Mouse (Mus musculus) urinary bladder, postnatal 25 days (tissue): Measurements from ENCODE around the gene Creld2.
"Not testable (repeated sequence)": the region's sequence is repeated elsewhere in the genome, so short reads cannot be mapped to it uniquely, and the experiment has no call there.

Experiments
- DNase-seq: peaks from one replicate; pipeline ENCODE4 v3.0.0; 2022; ENCODE audit warnings: low spot score

Gene Creld2

DNA sequence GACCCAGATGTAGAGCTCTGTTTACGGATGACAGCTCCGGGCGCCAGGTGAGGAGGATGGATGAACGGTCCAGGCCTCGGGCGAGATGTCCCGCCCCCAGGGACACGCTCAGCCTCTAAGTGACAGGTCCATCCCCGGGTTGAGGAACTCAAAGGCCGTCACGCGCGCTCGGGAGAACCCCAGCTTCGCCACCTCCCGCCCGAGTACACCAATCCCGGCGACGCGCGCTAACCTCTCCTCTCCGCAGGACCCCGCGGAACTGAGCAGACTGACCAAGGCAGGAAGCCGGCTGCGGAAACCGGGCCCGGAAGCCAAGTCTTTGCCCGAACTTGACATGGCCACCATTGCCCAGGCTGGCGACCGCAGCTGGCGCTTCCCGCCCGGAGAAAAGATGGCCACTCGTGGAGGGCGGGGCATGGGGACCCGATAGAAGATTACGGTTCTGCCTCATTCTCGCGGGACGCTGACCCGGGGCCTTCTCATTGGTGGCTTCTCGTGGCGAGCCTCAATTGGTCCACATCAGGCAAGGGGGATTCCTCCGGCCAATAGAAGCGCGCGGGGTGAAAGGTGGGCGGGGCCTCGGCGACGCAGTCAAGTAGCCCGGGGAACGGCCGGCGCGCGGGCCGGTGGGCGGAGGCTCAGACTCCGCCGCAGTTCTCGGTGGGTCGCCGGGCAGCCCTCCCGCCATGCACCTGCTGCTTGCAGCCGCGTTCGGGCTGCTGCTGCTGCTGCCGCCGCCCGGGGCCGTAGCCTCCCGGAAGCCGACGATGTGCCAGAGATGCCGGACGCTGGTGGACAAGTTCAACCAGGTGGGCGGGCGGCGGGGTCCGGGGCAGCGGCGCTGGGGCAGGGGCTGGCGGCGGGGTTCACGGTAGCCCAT is at the start of gene Creld2, which contains the start of gene Alg12:
Gene Creld2 (plus strand): TSS at position 621 of the 880 bp plus-strand sequence.
Gene Alg12 (minus strand): TSS at position 293 of the 880 bp plus-strand sequence.
- peak; percentile 98 for DNase-seq

DNA sequence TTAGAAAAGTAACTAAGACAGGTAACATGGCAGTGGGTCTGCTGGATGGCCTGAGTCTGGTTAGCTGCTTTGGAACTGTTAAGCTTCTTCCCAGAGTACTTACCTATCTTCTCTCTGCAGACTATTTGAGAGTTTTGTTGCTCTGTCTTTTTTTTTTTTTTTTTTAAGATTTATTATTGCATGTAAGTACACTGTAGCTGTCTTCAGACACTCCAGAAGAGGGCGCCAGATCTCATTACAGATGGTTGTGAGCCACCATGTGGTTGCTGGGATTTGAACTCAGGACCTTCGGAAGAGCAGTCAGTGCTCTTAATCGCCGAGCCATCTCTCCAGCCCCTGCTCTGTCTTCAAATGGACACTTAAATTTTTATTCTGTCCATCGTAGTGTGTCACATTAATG is 44.8 kb upstream of the Creld2 start:
- DNase-seq = not testable (repeated sequence)

DNA sequence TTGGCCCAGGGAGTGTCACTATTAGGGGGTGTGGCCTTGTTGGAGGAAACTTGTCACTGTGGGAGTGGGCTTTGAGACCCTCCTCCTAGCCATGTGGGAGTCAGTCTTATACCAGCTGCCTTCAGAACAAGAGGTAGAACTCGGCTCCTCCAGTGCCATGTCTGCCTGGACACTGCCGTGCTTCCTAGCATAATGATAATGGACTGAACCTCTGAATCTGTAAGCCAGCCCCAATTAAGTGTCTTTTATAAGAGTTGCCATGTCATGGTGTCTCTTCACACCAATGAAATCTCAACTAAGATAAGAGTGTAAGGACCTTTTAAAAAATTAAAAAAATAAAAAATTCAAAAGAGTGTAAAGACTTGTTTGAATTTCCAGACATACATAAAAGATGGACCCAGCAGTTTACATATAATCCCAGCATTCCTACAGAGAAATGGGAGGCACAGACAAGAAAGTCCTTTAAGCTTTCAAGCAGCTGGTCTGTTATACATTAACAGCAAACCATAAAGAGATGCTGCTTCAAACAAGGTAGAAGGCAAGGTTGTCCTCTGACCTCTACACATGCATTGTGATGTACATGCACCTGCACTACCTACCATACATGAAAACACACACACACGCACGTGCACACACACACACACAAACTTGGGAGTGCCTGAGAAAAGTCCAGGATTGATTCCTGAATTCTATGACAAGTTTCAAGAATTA is 27.2 kb upstream of the Creld2 start:
- DNase-seq = no peak

DNA sequence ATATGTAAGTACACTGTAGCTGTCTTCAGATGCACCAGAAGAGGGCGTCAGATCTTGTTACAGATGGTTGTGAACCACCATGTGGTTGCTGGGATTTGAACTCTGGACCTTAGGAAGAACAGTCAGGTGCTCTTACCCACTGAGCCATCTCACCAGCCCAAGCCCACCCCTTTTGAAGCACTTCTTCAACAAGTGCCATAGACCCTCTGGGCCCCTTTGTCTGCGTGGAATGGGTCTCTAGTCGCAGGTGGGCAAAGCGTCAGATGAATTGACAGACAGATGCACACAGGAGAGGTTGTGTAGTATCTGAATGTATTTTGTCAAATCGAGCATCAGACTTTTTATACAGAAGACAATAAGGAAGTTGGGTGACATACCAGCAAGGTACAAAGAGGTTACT is 24.7 kb upstream of the Creld2 start:
- not testable (repeated sequence) for DNase-seq

DNA sequence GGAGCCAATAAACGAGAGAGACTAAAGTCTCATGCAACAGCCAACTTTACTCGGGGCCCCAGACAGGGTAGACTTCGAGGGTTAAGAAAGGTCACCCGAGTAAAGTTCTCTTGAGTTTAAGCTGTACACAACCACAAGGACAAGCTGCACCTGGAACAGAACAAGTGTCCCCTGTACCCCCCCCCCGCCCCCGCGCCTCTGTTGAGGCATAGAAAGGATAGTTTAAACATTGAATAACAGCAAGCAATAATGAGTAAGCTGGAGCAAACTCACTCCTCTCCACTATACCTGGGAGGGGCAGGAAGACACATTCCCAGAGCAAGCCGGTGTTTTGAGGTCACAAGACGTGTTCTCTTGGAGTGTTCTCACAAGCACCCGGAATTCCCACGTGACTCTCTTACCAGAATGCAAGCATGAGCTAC is 19.5 kb upstream of the Creld2 start:
- no peak for DNase-seq

DNA sequence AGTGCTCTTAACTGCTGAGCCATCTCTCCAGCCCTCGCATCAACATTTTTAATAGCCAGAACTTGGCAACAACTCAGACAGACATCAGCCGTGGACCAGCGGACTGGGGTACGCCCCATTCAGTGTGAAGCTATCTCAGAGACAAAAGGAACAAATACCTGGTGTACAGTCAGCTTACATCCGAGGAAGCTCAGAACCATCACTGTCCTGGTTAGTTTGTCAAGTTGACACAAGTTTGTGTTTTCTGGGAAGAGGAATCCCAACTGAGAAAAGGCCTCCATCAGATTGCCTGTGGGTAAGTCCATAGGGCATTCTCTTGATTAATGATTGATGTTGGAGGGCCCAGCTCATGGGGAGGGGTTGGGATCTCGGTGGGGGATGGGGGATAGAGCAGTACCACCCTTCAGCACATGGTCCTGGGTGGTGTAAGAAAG is 18.5 kb upstream of the Creld2 start:
- no peak for DNase-seq

DNA sequence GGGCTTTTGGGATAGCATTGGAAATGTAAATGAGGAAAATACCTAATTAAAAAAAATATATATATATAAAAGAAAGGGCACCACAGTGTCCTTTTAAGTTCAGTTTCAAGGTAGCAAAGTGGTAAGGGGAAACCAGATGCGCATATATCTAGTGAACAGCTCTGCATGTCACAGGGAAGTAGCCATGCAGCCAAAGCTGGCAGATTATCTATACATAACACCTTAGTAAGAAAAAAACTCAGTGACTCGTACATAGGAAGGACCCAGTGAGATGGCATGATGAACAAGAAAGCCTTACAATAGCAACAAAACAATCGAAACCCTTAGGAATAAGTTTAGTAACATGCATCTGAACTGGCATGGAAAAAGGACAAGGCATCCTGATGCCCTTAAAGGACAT is 17.5 kb upstream of the Creld2 start:
- no peak for DNase-seq

DNA sequence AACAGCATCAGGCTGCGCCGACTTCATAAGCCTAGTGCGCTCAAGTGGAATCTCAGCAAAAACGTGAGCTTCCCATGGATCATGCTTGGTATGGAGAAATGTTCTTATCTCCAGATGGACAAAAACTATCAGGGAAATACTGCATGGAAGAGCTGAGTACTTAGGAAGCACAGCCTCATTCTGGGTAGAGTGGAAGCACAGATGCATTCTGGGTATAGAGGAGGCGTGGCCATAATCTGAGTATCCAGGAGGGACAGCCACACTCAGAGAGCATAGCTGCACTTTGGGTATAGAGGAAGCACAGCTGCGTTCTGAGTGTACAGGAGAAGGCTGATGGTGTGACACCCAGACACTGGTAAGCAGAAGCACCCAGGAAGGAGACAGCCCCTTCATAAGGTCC is 17.1 kb upstream of the Creld2 start:
- no peak for DNase-seq

DNA sequence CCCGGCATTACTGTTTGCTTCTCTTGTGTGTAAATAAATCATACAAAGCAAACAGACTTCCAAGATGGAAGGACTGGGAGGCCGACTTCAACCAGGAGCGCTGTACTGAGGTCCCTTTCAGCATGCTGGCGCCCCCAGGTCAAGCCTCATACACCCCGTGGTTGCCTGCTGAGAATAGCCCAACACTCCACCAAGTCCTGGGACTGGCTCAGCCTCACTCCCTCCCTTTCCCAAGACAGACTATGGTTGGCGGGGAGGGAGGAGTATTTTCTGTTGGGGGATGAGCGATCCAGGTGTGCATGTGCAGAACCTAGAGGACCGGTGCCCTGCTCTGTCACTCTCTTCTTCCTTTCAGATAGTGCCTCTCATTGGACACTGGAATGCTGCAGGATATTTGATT is 11.3 kb upstream of the Creld2 start:
- DNase-seq = no peak

DNA sequence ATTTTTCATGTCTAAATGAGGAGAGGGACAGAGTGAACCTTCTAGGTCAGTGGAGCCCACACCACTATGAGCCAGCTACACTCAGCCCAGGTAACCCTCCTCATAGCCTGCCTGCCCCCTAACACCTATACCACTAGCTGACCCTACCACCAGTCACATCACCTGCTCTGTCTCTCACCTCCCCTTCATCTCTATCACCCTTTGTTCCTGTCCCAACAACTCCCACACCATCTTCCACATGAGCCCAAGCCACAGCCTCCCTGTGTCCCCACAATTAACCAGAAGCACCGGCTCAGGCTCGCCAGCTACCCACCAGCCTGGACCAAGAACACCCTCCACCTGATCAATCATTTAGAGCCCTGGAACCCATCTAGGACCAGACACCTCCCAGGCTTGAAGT is 9.1 kb upstream of the Creld2 start:
- no peak for DNase-seq

DNA sequence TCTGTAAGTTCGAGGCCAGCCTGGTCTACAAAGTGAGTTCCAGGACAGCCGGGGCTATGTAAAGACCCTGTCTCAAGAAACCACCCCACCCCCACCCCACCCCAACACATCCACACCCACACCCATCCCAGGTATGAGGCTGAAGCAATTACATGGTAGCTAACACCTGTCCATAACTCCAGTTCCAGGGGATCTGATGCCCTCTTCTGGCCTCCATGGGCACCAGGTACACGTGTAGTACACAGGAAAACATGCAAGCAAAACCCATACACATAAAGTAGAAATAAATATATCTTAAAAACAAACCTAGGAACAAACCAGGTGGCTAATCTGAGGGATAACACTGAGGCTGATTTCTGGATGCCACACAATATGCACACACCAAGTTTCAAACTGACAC is 6.2 kb upstream of the Creld2 start:
- DNase-seq = no peak

DNA sequence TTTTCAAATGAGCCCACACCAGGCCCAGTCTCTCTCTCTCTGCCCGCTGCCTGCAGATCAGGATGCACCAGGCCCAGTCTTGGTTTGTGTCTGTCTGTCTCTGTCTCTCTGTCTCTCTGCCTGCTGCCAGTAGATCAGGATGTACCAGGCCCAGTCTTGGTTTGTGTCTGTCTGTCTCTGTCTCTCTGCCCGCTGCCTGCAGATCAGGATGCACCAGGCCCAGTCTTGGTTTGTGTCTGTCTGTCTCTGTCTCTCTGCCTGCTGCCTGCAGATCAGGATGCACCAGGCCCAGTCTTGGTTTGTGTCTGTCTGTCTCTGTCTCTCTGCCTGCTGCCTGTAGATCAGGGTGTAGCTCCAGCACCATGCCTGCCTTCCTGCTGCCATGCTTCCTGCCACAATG is 5.6 kb upstream of the Creld2 start:
- not testable (repeated sequence) for DNase-seq

DNA sequence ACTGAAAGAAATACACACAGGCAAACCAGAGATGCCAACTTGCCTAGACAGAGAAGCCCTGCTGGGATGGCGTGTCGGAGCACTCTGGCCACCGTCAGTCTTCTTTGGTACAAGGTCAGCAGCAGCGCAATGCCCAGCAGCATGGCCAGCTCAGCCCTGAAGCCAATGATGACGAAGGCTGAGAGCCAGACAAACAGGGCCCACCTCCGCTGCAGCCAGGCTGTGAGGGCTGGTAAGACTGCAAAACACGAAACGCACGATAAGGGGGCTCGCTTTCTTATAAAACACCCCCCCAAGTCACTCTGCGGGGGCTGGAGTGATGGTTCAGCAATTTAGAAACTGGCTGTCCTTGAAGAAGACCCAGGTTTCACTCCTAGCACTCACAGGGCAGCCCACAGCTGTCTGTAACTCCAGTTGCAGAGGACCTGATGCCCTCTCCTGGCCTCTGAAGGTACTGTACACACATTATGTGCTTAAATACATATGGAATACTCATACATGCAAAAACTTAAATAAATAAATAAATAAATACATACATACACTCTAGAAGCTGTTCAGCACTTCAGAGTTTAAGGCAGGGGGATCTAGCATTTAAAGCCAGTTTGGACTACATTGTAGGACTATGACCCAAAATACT is 4.9 kb upstream of the Creld2 start:
- no peak for DNase-seq

DNA sequence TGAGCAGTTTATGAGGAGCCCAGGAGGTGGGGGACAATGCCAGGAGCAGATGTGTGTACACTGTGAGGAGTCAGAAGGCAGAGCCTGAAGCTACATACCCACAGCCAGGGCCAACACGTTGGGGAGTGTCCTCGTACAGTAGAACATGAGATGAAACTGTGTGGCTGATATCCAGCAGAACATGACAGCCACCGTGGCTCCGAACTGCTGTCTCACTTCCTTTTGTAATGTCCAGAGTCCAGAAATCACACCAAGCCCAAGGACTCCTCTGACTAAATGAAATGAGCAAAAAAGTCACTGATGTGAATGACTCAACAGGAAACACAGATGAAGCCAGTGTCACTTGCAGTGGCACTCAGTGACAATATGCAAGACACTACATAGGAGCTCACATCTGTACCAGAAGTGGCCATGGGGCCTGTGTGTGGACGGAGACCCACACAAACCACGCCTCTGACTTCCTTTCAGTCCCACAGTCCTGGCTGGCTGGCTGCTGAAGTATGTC is 4.2 kb upstream of the Creld2 start:
- DNase-seq = no peak

DNA sequence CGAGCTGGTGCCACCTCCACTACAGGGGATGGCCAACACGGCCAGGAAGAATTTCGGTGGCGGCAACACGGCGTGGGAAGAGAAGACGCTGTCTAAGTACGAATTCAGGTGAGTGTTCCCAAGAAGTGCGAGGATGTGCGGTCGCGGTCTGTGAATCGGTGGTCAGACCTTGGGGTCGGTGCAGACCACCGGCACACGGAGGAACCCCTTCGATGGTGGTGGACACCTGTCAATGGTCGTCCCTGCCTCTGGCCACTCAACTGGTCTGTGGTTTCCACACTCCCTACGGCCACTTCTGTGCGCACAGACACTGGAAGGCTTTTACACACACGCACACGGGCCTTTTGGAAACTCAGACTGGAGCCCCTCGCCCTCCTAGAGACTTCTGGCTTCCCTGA is 459 bp downstream of the Creld2 start:
- no peak for DNase-seq

DNA sequence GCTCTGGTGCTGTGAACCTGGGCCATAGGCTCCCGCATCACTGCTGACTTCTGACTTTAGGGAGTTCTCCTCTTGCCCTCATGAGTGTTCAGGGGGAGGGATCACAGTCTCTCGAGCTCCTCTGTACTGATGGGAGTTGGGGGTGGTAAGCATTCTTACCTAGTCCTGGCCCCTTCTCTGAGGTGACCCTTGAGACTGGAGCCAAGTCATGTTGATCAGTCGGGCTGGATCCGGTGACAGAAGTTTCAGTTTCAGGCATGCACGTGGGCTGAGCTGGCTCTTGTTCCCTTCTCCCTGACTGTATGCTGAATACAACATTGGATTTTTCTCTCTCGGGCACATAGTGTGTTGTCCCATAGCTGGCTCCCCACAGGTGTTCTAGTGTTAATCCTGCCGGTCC is 2.0 kb downstream of the Creld2 start:
- no peak for DNase-seq

DNA sequence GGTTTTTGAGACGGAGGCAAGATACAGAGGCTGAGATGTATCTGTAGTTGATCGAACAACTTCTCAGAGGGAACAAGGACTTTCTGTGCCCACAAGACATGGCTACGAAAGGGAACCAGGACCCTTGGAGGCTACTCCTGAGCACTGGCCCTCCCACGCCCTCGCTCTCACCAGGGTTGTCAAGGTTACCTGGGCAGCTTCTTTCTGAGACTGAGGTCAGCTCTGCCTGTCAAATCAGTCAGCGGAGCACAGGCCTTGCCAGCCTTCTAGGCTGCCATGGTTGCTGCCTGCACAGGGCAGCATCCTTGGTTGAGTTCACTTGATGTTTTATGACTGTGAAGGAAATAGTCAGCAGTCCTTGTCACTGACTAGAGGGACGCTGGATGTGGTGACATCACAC is 3.1 kb downstream of the Creld2 start:
- no peak for DNase-seq

DNA sequence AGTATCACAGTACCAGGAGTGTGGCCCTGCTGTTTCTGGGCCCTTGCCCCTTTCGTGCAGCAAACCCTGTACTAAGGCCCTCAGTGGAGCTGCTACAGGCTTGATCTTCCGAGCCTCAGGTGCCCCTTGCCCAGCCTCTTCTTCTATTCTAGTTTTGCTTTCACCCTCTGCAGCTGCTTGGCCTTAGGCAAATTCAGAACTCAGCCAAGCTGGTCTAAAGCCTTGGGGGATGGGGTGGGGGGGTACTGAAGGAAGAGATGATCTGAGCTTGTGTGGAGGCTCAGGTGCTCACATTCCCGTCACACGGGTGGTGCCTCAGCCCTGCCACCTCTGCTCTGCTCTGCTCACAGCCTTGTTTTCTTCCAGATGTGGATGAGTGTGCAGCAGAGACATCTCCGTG is 3.9 kb downstream of the Creld2 start:
- no peak for DNase-seq

DNA sequence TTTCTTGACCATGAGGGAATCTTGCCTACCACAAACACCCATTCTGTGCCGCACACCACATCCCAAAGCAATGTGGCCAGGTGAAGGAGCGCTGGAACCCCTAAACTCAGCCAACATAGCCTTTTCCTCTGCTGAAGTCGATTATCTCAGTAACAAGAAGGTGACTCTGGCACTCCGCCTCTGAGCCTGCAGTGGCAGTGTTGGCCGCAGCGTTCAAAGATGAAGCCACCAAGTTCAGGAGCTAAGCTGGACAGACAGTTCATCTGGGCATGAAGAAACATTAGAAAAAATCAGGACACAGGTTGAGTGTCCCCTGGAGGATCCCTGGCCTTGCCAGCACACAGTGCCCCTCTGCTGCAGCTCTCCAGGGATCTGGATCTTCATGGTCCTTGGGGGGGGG is 8.0 kb downstream of the Creld2 start:
- no peak for DNase-seq

DNA sequence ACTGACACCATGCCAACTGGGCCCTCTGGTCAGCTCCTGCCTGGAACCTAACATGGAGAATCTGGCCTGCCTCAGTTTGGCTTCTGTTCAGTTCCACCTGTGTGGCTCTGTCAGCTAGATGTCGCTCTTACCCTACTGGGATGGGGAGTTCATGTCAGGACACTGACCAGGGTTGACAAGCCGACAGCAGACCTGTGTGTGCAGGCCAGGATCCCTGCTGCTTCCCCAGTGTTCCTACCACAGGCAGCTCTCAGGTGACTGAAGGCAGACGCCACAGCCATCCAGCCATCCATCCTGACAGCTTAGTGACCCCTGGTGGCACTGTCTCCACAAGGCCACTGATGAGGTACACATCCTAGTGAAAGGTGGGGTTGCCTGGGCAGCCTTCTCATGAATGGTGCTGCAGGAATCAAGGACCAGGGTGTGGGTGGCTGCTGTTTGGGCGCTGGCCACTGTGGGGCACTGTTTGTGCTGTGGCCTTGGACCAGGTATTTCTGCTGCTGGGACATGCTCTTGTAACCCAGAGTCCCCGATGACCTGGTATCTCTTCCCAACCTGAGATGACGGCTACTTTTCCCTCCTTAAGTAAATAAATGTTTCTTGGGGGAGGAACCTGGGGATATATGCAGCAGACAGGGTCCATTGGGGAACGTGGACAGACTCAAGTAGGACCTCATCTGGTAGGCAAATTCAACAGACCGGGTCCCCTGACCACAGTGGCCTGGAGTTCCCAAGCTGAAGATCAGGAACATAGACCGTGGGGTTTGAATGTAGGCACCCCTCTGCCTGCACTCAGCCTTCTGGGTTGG is 8.7 kb downstream of the Creld2 start:
- peak; percentile 56 for DNase-seq

DNA sequence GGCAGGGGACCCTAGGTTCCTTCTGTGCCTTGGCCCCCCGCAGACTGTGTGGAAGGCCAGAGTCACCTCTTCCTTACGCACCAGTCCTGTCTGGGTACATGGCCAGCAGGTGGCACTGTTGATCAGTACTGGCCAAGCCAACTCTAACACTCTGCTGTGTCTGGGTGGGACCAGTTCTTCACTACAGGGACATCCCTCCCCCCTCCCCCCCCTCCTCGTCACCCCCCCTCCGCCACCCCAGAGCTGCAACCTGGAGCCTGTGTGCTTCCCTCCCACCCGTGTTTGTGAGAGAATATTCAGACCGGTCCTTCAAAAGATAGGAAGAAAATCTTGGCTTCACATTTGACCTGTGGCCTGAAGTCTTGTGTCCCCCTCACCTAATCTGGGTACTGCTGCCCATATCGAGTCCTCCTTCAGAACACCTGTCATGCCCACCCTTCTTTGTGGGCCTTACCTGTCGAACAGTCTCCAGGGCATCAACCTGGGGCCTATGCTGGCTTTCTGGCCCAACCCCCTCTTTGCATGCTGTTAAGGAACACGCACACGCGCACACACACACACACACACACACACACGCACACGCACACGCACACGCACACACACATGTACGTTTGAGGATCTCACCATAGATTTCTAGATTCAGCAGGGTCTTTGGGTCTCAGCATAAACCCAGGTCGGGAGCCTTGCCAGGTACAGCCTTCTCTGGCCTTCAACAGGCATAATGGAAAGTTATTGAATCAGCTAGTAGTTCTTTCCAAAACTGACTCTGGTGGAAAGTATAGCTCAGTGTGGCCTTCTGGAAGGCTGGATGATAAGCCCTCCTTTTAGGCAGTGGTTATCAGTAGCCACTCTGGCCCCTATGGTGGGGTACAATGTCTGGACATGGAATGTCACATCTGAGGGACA is 9.6 kb downstream of the Creld2 start:
- DNase-seq = peak; percentile 91
